Mouse (Mus musculus) CD4-positive, CD25-positive, alpha-beta regulatory T cell, adult 4 months (primary cell): ENCODE data around the gene Larp4. TPM values are rescaled to one million over a fixed set of nuclear protein-coding genes. Genes with fewer than 3 reads are reported as not detected.
"Not testable (repeated sequence)": the region's sequence is repeated elsewhere in the genome, so short reads cannot be mapped to it uniquely, and the experiment has no call there.

Experiments used
- ATAC-seq: one replicate; pipeline ENCODE4 v1.8.0; 2017
- polyA plus RNA-seq, 2 experiments: library from polyadenylated mRNA; unstranded; fragments of 100-300 nt; shearing (Covaris generic); gene quantifications; one replicate each; pipeline ENCODE4 v1.2.1; 2017

Gene Larp4
- 10 to 100 TPM; 37.0 to 47.8 TPM for polyA plus RNA-seq

GRCm38 (mm10) chr15:99969765-99970164 is at the start of gene Larp4:
Gene Larp4, plus strand, starts transcription at chr15:99970065.
- not testable (repeated sequence) for ATAC-seq

- no peak for ATAC-seq
Measured at GRCm38 (mm10) chr15:99931231-99931630, 38.6 kb upstream of the Larp4 start.

GRCm38 (mm10) chr15:99934501-99934900 is 35.4 kb upstream of the Larp4 start:
- no peak for ATAC-seq

- ATAC-seq, result no peak
Measured at GRCm38 (mm10) chr15:99936659-99937058, 33.2 kb upstream of the Larp4 start.

GRCm38 (mm10) chr15:99937841-99938240 is 32.0 kb upstream of the Larp4 start:
- ATAC-seq, result no peak

GRCm38 (mm10) chr15:99940426-99940825 is 29.4 kb upstream of the Larp4 start:
- ATAC-seq, result no peak

GRCm38 (mm10) chr15:99940970-99941630 is 28.8 kb upstream of the Larp4 start:
- ATAC-seq, result no peak

GRCm38 (mm10) chr15:99955324-99955723 is 14.5 kb upstream of the Larp4 start:
- ATAC-seq, result no peak

- ATAC-seq, result no peak
Measured at GRCm38 (mm10) chr15:99965103-99965775, 4.6 kb upstream of the Larp4 start.

- ATAC-seq, result no peak
Measured at GRCm38 (mm10) chr15:99966961-99967360, 2.9 kb upstream of the Larp4 start, which contains the start of gene Fam186a. Gene Fam186a, minus strand, starts transcription at chr15:99967061.

GRCm38 (mm10) chr15:99970606-99971005 is 741 bp downstream of the Larp4 start:
- ATAC-seq, result no peak

- ATAC-seq, result peak; percentile 91
Measured at GRCm38 (mm10) chr15:99972361-99972988, 2.6 kb downstream of the Larp4 start.

- ATAC-seq, result peak; percentile 37
Measured at GRCm38 (mm10) chr15:99972989-99973911, 3.4 kb downstream of the Larp4 start.

- ATAC-seq, result no peak
Measured at GRCm38 (mm10) chr15:99974476-99975220, 4.8 kb downstream of the Larp4 start.

GRCm38 (mm10) chr15:99976121-99976520 is 6.3 kb downstream of the Larp4 start:
- not testable (repeated sequence) for ATAC-seq

GRCm38 (mm10) chr15:99979266-99979665 is 9.4 kb downstream of the Larp4 start:
- no peak for ATAC-seq

- no peak for ATAC-seq
Measured at GRCm38 (mm10) chr15:99979715-99980114, 9.8 kb downstream of the Larp4 start.

GRCm38 (mm10) chr15:99993100-99993499 is 23.2 kb downstream of the Larp4 start:
- ATAC-seq, result no peak

- no peak for ATAC-seq
Measured at GRCm38 (mm10) chr15:99997114-99997804, 27.4 kb downstream of the Larp4 start.

- ATAC-seq, result no peak
Measured at GRCm38 (mm10) chr15:99999390-99999789, 29.5 kb downstream of the Larp4 start.

GRCm38 (mm10) chr15:100004677-100005273 is 34.9 kb downstream of the Larp4 start:
- ATAC-seq, result no peak
